Comparison of ENCODE assay signal across 17 mouse cellular contexts in the genomic region with DNA sequence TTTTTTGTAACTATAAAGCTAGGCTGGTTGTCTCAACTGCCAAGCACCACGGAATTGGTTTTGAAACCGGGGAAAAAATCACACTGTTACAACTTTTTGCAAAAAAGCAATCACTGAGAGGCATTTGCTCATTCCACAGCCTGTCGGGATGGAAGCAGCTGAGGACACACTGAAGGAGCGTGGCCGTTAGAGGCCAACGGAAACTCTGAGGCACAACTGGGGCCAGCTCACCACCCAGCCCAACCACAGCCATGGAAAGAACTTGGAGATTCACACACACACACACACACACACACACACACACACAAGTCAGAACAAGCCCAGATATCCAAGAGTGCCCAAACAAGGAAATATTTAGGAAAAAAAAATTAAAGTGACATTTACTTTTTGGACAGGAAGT. TPM values are rescaled to one million over a fixed set of nuclear protein-coding genes. Genes with fewer than 3 reads are reported as not detected.
DNase-seq lines count a peak whose midpoint lies in the region; TF ChIP-seq lines count a peak whose summit lies in the region.
"Had no signal": no experiment of that assay in that cellular context is flagged by ENCODE, and none has a peak within 500 bp of the region (broad histone marks: within the 10 kb centered on the region; RNA-seq: fewer than 3 reads in every experiment).

No protein-coding gene starts in this region.

- intact Hi-C loops in heart, postnatal 14 days (cut with DNase I), result loop anchor here (2.0 kb wide), 1 partner anchor 45 kb away; no protein-coding TSS in a partner anchor

- H3K4me1 ChIP-seq in lung, adult 2 months (ENCODE audit: control insufficient read depth, insufficient read depth, low read length), result no peaks in the 10 kb centered on the region
- H3K4me1 ChIP-seq: forebrain, embryonic 15.5 days had no signal

- WGBS in lung, adult 2 months, result 56% methylated on average over 6 of the region's 6 CpGs

- no peak for TF ChIP-seq CTCF in lung, adult 2 months (IDR thresholded peaks at IDR 0.05; ENCODE audit: insufficient read depth, low read length)

- no peak overlapping the region for H3K4me3 ChIP-seq in lung, adult 2 months (replicated peaks; ENCODE audit: extremely low read depth, low read depth, low read length)
- H3K4me3 ChIP-seq: forebrain, embryonic 15.5 days had no signal

- TF ChIP-seq POLR2A in lung, adult 2 months (IDR thresholded peaks at IDR 0.05; ENCODE audit: borderline replicate concordance, extremely low read depth, low read depth, low read length), result no peak

- DNase-seq in heart, postnatal 14 days, result peak; percentile 12 to 36
- no peak for DNase-seq in heart, adult 9 months (ENCODE audit: low spot score in 2 of 2)
- DNase-seq in lung, postnatal 10 days, result peak; percentile 75
- no peak for DNase-seq in lung, adult 2 months
- DNase-seq in fibroblast of lung, adult 2 months (ENCODE audit: low read depth), result peak; percentile 44
- DNase-seq in skeletal muscle tissue, adult 2 months (ENCODE audit: low read depth, low spot score), result peak; percentile 58
- DNase-seq in neural tube, embryonic 10.5 days (ENCODE audit: extremely low spot score, low spot score), result no peak
- DNase-seq in embryo, embryonic 11 days, result no peak
- DNase-seq: adrenal gland, postnatal 36 days; cerebellum, adult 18-20 months; cerebellum, postnatal 36 days; kidney, adult 11 months; liver; right cerebral cortex, postnatal 25 days; thymus, adult 2 months had no signal

RNA-seq across cellular contexts. Expression of a gene that starts 29.6 kb away (rescaled TPM):
- 1 to 10 TPM; 3.3 to 3.9 TPM for total RNA-seq in heart, postnatal 14 days (2021)
- polyA plus RNA-seq in lung, adult 2 months (2012; rRNA removed), result 68.2 and 75.8 TPM in 2 replicates
- total RNA-seq: megakaryocyte, adult 5-6 weeks had no signal

Comparison
In these comparisons a context has a peak if more than half of its experiments do, and no peak if none do; other contexts are left out.
1. DNase-seq: peak in heart, postnatal 14 days (2 of 2), lung, postnatal 10 days (single experiment), fibroblast of lung, adult 2 months (single experiment) and skeletal muscle tissue, adult 2 months (single experiment); none in heart, adult 9 months (0 of 2), lung, adult 2 months (single experiment), neural tube, embryonic 10.5 days (single experiment) and embryo, embryonic 11 days (single experiment).